Mouse (Mus musculus): Measurements from ENCODE around the gene Acss1.

DNA sequence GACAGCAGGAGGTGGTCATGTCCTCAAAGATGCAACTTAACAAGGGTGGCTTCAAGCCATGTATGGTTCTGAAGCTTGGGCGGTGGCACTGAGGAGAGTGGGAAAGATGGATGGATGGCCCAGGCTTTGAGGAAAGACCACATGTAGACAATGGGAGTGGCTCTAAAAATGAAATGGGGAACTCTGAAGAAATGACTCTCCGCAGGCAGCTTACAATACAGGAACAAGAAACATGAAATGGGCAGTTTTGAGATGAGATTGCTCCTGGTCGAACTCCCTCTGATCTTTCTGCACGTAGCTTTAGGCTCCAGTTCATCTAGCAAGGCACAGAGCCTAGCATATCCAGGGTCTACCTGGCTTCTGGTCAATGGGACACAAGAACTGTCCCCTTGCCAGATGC lies 39.0 kb downstream of the Acss1 start:
- TF ChIP-seq CTCF (IDR thresholded peaks at IDR 0.05; ENCODE audit: borderline replicate concordance, insufficient read depth, low read length) (no peak), POLR2A (IDR thresholded peaks at IDR 0.05; ENCODE audit: low read depth, low read length) (no peak)

All from embryonic fibroblast, embryonic 13.5 days (primary cell).